Mouse (Mus musculus) C2C12 (cell line): ENCODE data around the gene Mrps7. TPM values are rescaled to one million over a fixed set of nuclear protein-coding genes. Genes with fewer than 3 reads are reported as not detected.

ENCODE experiments used
- H3K27me3 ChIP-seq: one replicate; pipeline ENCODE4 v1.6.1; 2011; ENCODE audit not compliant: control insufficient read depth, insufficient read depth, insufficient read length
- H3K36me3 ChIP-seq: one replicate; pipeline ENCODE4 v1.6.1; 2011; ENCODE audit not compliant: control insufficient read depth, insufficient read depth
- H3K4me3 ChIP-seq: one replicate; pipeline ENCODE4 v1.5.1; 2011; ENCODE audit warnings: mild to moderate bottlenecking, control low read depth; ENCODE audit not compliant: poor library complexity, insufficient read depth, severe bottlenecking
- H3K79me2 ChIP-seq: one replicate; pipeline ENCODE4 v1.6.1; 2011; ENCODE audit not compliant: control insufficient read depth, insufficient read depth
- H3K79me3 ChIP-seq: one replicate; pipeline ENCODE4 v1.6.1; 2011; ENCODE audit warnings: low read depth, control low read depth
- H3ac ChIP-seq: one replicate; pipeline ENCODE3; 2011; ENCODE audit warnings: low read depth; ENCODE audit not compliant: control insufficient read depth, insufficient read length
- CEBPB ChIP-seq: IDR thresholded peaks from one replicate; pipeline ENCODE4 v1.6.1; 2011; ENCODE audit warnings: low read depth, mild to moderate bottlenecking, control low read depth, moderate library complexity
- CTCF ChIP-seq: IDR thresholded peaks from one replicate; pipeline ENCODE4 v1.5.1; 2011; ENCODE audit not compliant: control insufficient read depth, insufficient read depth, insufficient read length
- FOSL1 ChIP-seq: IDR thresholded peaks from one replicate; pipeline ENCODE4 v1.8.0; 2011; ENCODE audit warnings: mild to moderate bottlenecking, low read length; ENCODE audit not compliant: poor library complexity, insufficient read depth, severe bottlenecking
- MAX ChIP-seq: IDR thresholded peaks from one replicate; pipeline ENCODE4 v1.6.1; 2011; ENCODE audit warnings: mild to moderate bottlenecking, control low read depth
- MYOD1 ChIP-seq: IDR thresholded peaks from one replicate; pipeline ENCODE4 v1.6.1; 2011; ENCODE audit warnings: low read depth; ENCODE audit not compliant: control insufficient read depth, insufficient read length
- MYOG ChIP-seq: IDR thresholded peaks from one replicate; pipeline ENCODE4 v1.6.1; 2011; ENCODE audit not compliant: control insufficient read depth, insufficient read length; ENCODE audit errors: extremely low read depth
- USF1 ChIP-seq: IDR thresholded peaks from one replicate; pipeline ENCODE4 v1.6.1; 2011; ENCODE audit warnings: low read depth, mild to moderate bottlenecking, control low read depth, moderate library complexity
- polyA plus RNA-seq: library from polyadenylated mRNA; unstranded; fragments of >200 nt; fragmentation: generic; extraction: Trizol; gene quantifications from one replicate; pipeline ENCODE4 v1.2.1, GENCODE M21; 2012; ENCODE audit warnings: missing spikeins

Mrps7 gene
- polyA plus RNA-seq, 1 experiment = 79.7 TPM

DNA sequence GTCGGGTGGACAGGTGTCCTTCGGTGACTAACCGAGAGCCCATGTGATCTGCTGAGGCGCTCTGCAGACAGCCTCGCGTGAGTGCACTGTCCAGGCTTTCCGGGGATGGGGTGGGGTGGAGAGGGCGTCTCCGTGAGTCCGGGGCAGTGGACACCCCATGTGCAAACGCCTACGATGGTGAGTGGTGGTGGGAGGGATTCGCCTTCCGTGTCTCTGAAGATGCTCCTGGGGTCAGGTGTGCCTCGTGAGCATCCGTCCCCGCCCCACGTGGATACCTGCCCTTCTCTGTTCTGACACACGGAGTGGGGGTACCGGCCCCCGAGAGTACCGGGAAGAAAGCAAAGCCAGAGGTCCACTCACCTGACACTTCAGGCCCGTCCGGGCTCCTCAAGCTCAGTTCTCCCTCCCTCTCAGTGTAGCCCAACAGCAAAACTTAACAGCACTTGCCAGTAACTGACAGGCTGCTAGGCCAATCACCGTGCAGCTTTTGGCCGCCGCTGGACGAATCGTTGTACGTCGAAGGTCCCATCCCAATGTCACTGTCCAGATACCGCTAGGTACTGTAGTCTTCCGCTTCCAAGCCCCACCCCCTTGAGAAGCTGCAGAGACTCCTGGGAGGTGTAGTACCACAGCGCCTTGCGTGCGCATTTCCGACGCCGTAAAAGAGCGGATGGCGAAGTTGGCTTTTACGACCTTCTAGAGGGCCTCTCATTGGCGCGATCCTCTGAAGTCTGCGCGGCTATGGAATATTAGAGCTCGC lies 24.2 kb downstream of the Mrps7 start, which contains the start of gene Slc25a19:
TSS of gene Slc25a19 (minus strand) at position 591 of the 760 bp plus-strand sequence.
- TF ChIP-seq MYOG = no peak
- peak; percentile 51 for TF ChIP-seq USF1
- Histone ChIP-seq H3K4me3 (peak within 1 kb of the TSS; percentile 84), H3K27me3 (no peaks in the 10 kb centered on the region), H3ac (peak within 1 kb of the TSS; percentile 57), H3K36me3 (no peaks in the 10 kb centered on the region), H3K79me3 (no peaks in the 10 kb centered on the region), H3K79me2 (peaks cover 7% of the 10 kb centered on the region)

DNA sequence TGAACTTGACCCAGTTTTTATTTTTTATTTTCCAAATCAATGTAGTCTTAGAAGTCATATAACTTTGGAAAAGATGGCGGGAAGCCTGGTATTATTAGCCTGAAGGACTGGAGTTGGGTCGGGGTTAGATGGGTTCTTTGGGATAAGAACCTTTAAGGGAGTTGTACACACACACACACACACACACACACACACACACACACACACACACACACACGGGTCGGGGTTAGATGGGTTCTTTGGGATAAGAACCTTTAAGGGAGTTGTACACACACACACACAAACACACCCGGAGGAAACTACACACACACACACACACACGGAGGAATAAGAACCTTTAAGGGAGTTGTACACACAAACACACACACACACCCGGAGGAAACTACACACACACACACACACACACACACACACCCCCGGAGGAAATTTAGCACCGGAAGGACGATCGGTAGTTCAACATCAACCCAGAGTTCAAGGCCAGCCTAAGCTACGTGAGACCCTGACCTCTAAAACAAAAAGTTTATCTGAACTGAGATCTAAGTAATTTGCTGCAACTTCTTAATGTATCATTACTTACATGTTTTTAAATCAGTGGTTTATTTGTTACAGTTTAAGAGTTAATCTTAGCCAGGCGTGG lies 24.9 kb downstream of the Mrps7 start:
- Histone ChIP-seq H3K36me3 (no peaks in the 10 kb centered on the region), H3K4me3 (peak overlapping the region; percentile 32), H3K79me3 (no peaks in the 10 kb centered on the region), H3K79me2 (peaks cover 7% of the 10 kb centered on the region), H3ac (peak overlapping the region; percentile 24), H3K27me3 (no peaks in the 10 kb centered on the region)
- no peak for TF ChIP-seq CTCF
- no peak for TF ChIP-seq MYOG
- TF ChIP-seq CEBPB = no peak
- TF ChIP-seq MYOD1 = no peak
- TF ChIP-seq FOSL1 = no peak

- TF ChIP-seq MAX = no peak
- TF ChIP-seq MYOG = no peak
- TF ChIP-seq FOSL1 = no peak
- no peak for TF ChIP-seq USF1
- TF ChIP-seq CTCF = no peak
- TF ChIP-seq CEBPB = no peak
- no peak for TF ChIP-seq MYOD1
- H3K79me3 ChIP-seq = no peaks in the 10 kb centered on the region
- no peaks in the 10 kb centered on the region for H3K27me3 ChIP-seq
- no peaks in the 10 kb centered on the region for H3K36me3 ChIP-seq
- H3K79me2 ChIP-seq = peaks cover 7% of the 10 kb centered on the region
- no peak overlapping the region for H3K4me3 ChIP-seq
- H3ac ChIP-seq = no peak overlapping the region
These were observed 26.2 kb downstream of the Mrps7 start for GRCm38 (mm10) chr11:115629734-115630531.

DNA sequence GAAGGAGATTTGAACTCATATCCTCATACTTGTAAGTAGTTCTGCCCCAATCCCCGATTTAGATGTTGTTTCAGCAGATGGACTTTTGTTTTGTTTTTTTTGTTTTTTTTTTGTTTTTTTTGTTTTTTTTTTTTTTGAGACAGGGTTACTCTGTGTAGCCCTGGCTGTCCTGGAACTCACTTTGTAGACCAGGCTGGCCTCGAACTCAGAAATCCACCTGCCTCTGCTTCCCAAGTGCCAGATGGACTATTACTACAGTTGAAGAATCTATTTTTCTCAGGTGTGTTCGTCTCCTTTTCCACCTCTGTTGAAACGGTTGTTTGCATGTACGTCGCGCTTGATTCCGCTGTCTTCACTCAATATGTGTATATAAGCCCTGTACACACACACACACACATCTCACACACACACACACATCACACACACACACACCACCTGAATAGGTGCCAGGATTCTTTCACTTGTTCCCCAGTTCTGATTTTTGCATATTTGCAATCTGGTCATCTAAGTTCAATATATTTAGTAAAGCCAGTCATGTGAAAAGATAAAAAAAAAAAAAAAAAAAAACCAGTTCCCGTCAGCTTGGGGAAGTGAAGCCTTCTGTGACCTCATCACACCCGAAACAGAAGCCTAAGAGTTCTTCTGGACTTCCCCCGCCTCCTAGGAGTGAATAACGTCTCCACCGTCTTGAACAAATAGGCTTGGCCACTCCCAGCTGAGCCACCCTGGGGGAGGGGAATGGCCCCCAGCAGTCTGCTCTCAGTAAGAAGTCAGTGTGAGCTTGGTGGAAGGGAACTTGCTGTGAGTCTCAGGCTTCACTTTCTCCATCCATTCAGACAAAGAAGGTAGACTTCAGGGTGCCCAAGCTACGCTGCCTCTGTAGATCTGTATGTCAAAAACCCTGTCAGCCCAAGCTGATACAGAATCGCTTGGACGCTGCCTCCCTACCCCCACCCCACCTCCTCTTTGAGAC lies 27.1 kb downstream of the Mrps7 start:
- Histone ChIP-seq H3K4me3 (no peak overlapping the region), H3ac (no peak overlapping the region), H3K79me2 (peaks cover 7% of the 10 kb centered on the region), H3K36me3 (no peaks in the 10 kb centered on the region), H3K79me3 (no peaks in the 10 kb centered on the region), H3K27me3 (no peaks in the 10 kb centered on the region)
- no peak for TF ChIP-seq USF1
- no peak for TF ChIP-seq MYOD1

DNA sequence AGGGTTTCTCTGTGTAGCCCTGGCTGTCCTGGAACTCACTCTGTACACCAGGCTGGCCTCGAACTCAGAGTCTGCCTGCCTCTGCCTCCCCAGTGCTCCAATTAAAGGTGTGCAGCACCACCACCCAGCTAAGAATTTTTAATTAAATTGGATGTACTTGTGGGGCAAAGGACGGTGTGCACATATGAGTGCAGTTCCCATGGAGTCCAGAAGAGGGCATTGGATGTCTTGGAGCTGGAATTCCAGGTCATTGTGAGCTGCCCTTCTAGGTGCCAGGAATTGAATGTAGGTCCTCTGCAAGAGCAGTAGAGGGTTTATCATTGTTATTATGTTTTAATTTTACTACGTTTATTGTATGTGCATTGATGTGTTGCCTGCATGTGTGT lies 27.8 kb downstream of the Mrps7 start:
- peak; percentile 55 for TF ChIP-seq CTCF
- TF ChIP-seq MYOG = no peak
- Histone ChIP-seq H3K79me2 (peaks cover 7% of the 10 kb centered on the region), H3ac (no peak overlapping the region), H3K4me3 (no peak overlapping the region), H3K79me3 (no peaks in the 10 kb centered on the region), H3K27me3 (no peaks in the 10 kb centered on the region), H3K36me3 (no peaks in the 10 kb centered on the region)

GRCm38 (mm10) chr11:115632247-115632646 lies 28.5 kb downstream of the Mrps7 start:
- TF ChIP-seq MYOD1 = no peak
- no peak for TF ChIP-seq USF1
- no peak for TF ChIP-seq MYOG
- no peak for TF ChIP-seq CTCF
- no peak for TF ChIP-seq FOSL1
- TF ChIP-seq CEBPB = no peak
- no peak for TF ChIP-seq MAX
- Histone ChIP-seq H3K4me3 (no peak overlapping the region), H3K27me3 (no peaks in the 10 kb centered on the region), H3K79me2 (peaks cover 2% of the 10 kb centered on the region), H3K79me3 (no peaks in the 10 kb centered on the region), H3ac (no peak overlapping the region), H3K36me3 (no peaks in the 10 kb centered on the region)
